Mouse (Mus musculus) kidney, adult 2 months (tissue): ENCODE measurements around the gene Ccl22. TPM values are rescaled to one million over a fixed set of nuclear protein-coding genes. Genes with fewer than 3 reads are reported as not detected.

Experiments used
- DNase-seq: peaks from one replicate; pipeline ENCODE4 v3.0.0; 2021
- H3K27ac ChIP-seq: fragments of 200-500 bp; 2 replicates; pipeline ENCODE4 v1.5.1; 2012; ENCODE audit warnings: low read depth, low read length, control low read depth, inconsistent platforms; ENCODE audit not compliant: insufficient read depth
- H3K27me3 ChIP-seq: fragments of 200-500 bp; replicated peaks from 2 replicates; pipeline ENCODE4 v1.6.1; 2012; ENCODE audit warnings: mild to moderate bottlenecking, moderate library complexity, low read length, inconsistent platforms; ENCODE audit not compliant: control insufficient read depth, insufficient read depth
- H3K36me3 ChIP-seq: fragments of 200-500 bp; 2 replicates; pipeline ENCODE4 v1.6.1; 2012; ENCODE audit warnings: mild to moderate bottlenecking, moderate library complexity, low read length, inconsistent platforms; ENCODE audit not compliant: control insufficient read depth, insufficient read depth
- H3K4me1 ChIP-seq: fragments of 200-500 bp; 2 replicates; pipeline ENCODE4 v1.6.1; 2011; ENCODE audit warnings: low read length; ENCODE audit not compliant: control insufficient read depth, insufficient read depth
- H3K4me3 ChIP-seq: fragments of 200-500 bp; 2 replicates; pipeline ENCODE4 v1.5.1; 2011; ENCODE audit warnings: mild to moderate bottlenecking, low read depth, low read length, control low read depth; ENCODE audit not compliant: insufficient read depth
- CTCF ChIP-seq: fragments of 200-500 bp; conservative IDR thresholded peaks from 2 replicates; pipeline ENCODE4 v1.5.1; 2011; ENCODE audit warnings: low read depth, mild to moderate bottlenecking, control low read depth, low read length, moderate library complexity, mixed read lengths; ENCODE audit not compliant: insufficient read depth, insufficient read length
- POLR2A ChIP-seq: fragments of 200-500 bp; IDR thresholded peaks from one replicate; pipeline ENCODE4 v1.6.1; 2011; ENCODE audit warnings: low read depth, low read length, control low read depth
- WGBS: fragments of 180-500 bp; shearing (Covaris S2); methylation state at CpG from one replicate; pipeline ENCODE4 v1.1.7; 2018; 5-methylcytosine and 5-hydroxymethylcytosine counted together
- polyA plus RNA-seq: library from polyadenylated mRNA; depleted of rRNA; stranded (reverse); fragments of >200 nt; gene quantifications from 2 replicates; pipeline ENCODE4 v1.2.3, GENCODE M21; 2012

Gene Ccl22
- polyA plus RNA-seq, 1 experiment = 3.7 TPM

- DNase-seq = peak; percentile 89
- WGBS = under 1% methylated on average over 35 of the region's 35 CpGs
- Histone ChIP-seq H3K4me3 (peak overlapping the region; percentile 62), H3K27me3 (no peaks in the 10 kb centered on the region), H3K36me3 (no peaks in the 10 kb centered on the region), H3K27ac (no peak overlapping the region), H3K4me1 (peaks cover 11% of the 10 kb centered on the region)
- TF ChIP-seq POLR2A (no peak), CTCF (peak; percentile 91)
Measured at GRCm38 (mm10) chr8:94702844-94703813, 42.3 kb upstream of the Ccl22 start.

- TF ChIP-seq POLR2A (no peak), CTCF (peak; percentile 91)
- 2% methylated on average over 35 of the region's 35 CpGs for WGBS
- H3K27ac ChIP-seq = no peak overlapping the region
- H3K27me3 ChIP-seq = no peaks in the 10 kb centered on the region
- peak overlapping the region; percentile 27 for H3K4me3 ChIP-seq
- DNase-seq = peak; percentile 98
- H3K36me3 ChIP-seq = no peaks in the 10 kb centered on the region
- H3K4me1 ChIP-seq = peaks cover 11% of the 10 kb centered on the region
Measured at GRCm38 (mm10) chr8:94703972-94704668, 41.3 kb upstream of the Ccl22 start.

DNA sequence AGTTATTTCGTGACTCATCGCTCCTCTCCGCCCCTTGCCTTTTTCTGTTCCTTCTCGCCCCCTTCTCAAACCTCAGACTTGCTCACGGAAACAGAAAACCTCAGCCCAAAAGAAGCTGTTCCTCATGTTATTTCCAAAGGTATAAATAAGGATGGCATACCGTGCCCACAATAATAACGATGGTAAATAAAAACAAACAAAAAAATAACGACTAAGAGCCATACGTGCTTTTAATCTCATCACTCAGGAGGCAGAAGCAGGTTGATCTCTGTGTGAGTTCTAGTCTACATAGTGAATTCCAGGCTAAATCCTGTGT is 40.8 kb upstream of the Ccl22 start:
- WGBS = 25% methylated on average over 9 of the region's 9 CpGs
- no peaks in the 10 kb centered on the region for H3K27me3 ChIP-seq
- no peak for DNase-seq
- H3K36me3 ChIP-seq = no peaks in the 10 kb centered on the region
- no peak for TF ChIP-seq POLR2A
- no peak for TF ChIP-seq CTCF
- no peak overlapping the region for H3K27ac ChIP-seq
- H3K4me1 ChIP-seq = peaks cover 11% of the 10 kb centered on the region
- H3K4me3 ChIP-seq = peak overlapping the region; percentile 27

- no peak for DNase-seq
- Histone ChIP-seq H3K4me1 (peaks cover 11% of the 10 kb centered on the region), H3K36me3 (no peaks in the 10 kb centered on the region), H3K4me3 (no peak overlapping the region), H3K27ac (peak overlapping the region; percentile 36), H3K27me3 (no peaks in the 10 kb centered on the region)
- no peak for TF ChIP-seq CTCF
- TF ChIP-seq POLR2A = no peak
- WGBS = 65% methylated on average over 10 of the region's 10 CpGs
Measured at GRCm38 (mm10) chr8:94705581-94706245, 39.7 kb upstream of the Ccl22 start.

GRCm38 (mm10) chr8:94706732-94707395 is 38.5 kb upstream of the Ccl22 start:
- Histone ChIP-seq H3K4me3 (no peak overlapping the region), H3K27me3 (no peaks in the 10 kb centered on the region), H3K4me1 (peaks cover 13% of the 10 kb centered on the region), H3K36me3 (no peaks in the 10 kb centered on the region), H3K27ac (peak overlapping the region; percentile 42)
- DNase-seq = peak; percentile 76
- TF ChIP-seq POLR2A = no peak
- TF ChIP-seq CTCF = no peak
- 52% methylated on average over 9 of the region's 9 CpGs for WGBS

DNA sequence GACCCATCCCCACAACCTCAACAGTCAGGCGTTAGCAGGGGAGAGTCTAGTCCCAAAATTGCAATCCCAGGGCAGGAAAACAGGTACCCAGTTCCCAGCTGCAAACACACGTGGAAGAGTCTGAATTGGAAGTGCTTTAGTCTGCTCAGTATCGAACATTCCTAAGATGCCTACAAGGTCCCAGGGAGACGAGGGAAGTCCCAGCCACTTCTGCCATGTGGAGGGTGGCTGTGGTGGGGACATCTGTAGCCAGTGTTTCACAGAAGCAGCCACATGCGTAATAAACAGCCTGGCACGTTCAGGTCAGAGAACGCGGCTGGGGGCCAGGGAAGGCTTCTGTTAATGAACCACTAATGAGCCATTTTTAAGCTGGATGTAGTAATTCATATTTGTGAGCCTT is 35.1 kb upstream of the Ccl22 start:
- 42% methylated on average over 8 of the region's 8 CpGs for WGBS
- Histone ChIP-seq H3K36me3 (no peaks in the 10 kb centered on the region), H3K4me3 (no peak overlapping the region), H3K27me3 (no peaks in the 10 kb centered on the region), H3K27ac (no peak overlapping the region), H3K4me1 (peaks cover 13% of the 10 kb centered on the region)
- TF ChIP-seq POLR2A = no peak
- no peak for TF ChIP-seq CTCF
- DNase-seq = no peak

GRCm38 (mm10) chr8:94711160-94711718 is 34.2 kb upstream of the Ccl22 start:
- H3K27me3 ChIP-seq = no peaks in the 10 kb centered on the region
- H3K36me3 ChIP-seq = no peaks in the 10 kb centered on the region
- no peak overlapping the region for H3K4me3 ChIP-seq
- peak; percentile 61 for DNase-seq
- TF ChIP-seq CTCF (no peak), POLR2A (no peak)
- peaks cover 13% of the 10 kb centered on the region for H3K4me1 ChIP-seq
- peak overlapping the region; percentile 69; the same call in 1 of the 2 replicates for H3K27ac ChIP-seq
- 38% methylated on average over 5 of the region's 5 CpGs for WGBS
